Mouse (Mus musculus) kidney, postnatal 25 days (tissue): ENCODE measurements at regions not wholly inside any gene's neighbourhood (a gene's known extent, or its start where the extent isn't known, plus 50 kb on each side); places are given as distances from the start of the nearest gene placed in this dataset.

Experiments
- DNase-seq, 2 experiments: peaks; one replicate each; pipeline ENCODE4 v3.0.0; 2021; ENCODE audit warnings: mixed read lengths in 2 of 2

DNA sequence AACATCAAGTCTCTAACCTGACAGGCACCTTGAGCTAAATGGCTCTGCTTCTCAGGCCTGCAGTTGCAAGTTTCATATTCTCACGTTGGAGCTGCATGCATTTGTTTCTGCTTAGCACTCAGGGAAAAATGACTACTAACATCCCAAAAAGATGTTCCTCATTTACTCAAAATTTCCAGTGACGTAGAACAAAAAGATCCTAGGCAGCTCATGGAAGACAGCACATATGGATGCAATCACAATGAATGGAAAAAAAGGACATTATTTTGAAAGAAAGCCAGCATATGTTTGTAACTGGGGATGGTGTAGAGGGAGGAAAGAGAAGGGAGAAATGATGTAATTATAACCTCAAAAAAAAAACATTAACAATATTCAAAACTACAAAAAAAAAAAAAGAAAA, 751.2 kb upstream of the Fbxo33 start:
- DNase-seq: no peak

DNA sequence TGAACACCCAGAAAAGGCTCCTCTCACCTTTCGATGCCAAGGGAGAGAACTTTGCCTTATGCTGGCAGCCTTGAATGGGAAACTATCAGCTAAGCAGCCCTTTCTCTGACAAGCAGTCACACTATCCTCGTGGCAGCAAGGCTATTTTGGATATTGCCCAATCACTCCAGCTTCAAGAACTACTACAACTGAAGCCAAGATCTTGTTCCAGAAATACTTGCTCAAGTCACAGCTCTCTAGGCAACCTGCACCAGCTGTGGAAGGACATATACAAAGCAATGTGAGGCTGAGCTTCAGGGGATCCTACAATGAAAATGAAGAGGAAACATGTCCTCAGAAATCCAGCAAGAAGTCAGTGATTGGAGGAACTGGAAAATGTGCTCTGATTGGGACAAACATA, 750.4 kb upstream of the Fbxo33 start:
- DNase-seq: no peak

- no peak for DNase-seq
Observed at GRCm38 (mm10) chr12:59967241-59967640, 747.7 kb upstream of the Fbxo33 start.

GRCm38 (mm10) chr12:59961139-59961538, 741.6 kb upstream of the Fbxo33 start:
- peak in 1 of 2 experiments; percentile 24 for DNase-seq

DNA sequence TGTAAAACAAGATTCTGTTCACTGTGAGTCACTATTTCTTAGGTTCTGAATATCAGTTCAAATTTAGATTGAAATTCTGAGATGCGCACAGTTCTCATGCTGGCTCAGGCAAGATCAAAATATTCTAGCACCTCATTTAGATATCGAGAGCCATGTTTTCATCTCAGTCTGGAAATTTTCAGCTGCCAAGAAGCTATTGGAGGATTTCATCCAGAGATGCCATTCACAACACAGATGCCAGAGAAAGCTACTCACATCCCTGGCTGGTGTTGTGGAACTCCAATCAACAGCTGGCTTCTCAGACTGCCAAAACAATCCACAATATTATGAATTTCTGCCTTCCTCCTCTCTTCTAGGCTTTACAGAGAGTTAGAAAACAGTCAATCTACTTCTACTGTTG, 712.9 kb upstream of the Fbxo33 start:
- DNase-seq: no peak

GRCm38 (mm10) chr12:59925071-59925470, 705.5 kb upstream of the Fbxo33 start:
- DNase-seq: no peak

- DNase-seq: no peak
Observed at GRCm38 (mm10) chr12:59898931-59899330, 679.4 kb upstream of the Fbxo33 start.

DNA sequence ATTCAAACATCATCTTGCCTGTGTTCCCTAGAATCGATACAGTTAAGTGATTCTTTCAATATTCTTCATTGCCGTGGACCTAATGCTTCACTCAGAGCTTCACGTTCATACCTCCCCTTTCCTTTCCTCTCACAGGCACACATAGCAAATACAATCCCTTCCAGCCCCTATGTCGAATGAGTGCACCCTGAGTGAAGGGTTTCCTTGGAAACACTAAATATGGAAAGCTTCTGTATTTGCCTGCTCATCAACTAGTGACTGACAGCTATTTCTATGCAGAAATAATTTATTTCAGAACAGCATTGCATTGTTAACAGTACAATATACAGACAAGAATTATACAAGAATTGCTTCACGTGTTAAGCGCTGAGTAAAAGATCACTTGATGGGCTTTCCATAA, 671.4 kb upstream of the Fbxo33 start:
- no peak for DNase-seq
